Mouse (Mus musculus): Measurements from ENCODE around the gene Poln.

DNA sequence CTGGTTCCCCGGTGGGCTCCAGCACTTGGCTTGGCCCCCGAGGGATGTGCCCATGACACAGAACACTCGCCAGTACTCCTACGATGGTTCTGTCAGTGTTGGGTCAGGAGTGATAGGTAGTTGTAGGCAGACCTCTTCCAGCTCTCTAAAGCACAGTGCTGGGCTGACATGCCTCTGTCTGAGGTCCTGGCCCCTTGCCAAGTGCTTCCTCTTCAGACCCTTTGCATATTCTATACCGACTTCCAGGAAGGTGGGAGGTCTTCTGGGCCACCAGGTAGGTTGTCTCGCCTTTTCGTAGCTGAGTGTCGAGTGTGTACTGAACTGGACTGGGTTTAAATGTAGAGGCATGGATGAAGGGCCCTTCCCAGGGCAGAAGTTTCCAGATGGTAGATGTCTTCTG, 44.4 kb upstream of the Poln start:
- TF ChIP-seq CTCF (IDR thresholded peaks at IDR 0.05; ENCODE audit: insufficient read depth, low read depth, low read length) (no peak), POLR2A (IDR thresholded peaks at IDR 0.05; ENCODE audit: insufficient read depth, low read depth, low read length) (no peak)
